Mouse (Mus musculus): Measurements from ENCODE around the gene Olfr171. TPM values are rescaled to one million over a fixed set of nuclear protein-coding genes. Genes with fewer than 3 reads are reported as not detected.
"Not testable (repeated sequence)": the region's sequence is repeated elsewhere in the genome, so short reads cannot be mapped to it uniquely, and the experiment has no call there.

The Olfr171 gene
- polyA plus RNA-seq (2014; fragmentation: Nextera tagmentation; extraction: Ambion mirVana), result not detected in 2 replicates

DNA sequence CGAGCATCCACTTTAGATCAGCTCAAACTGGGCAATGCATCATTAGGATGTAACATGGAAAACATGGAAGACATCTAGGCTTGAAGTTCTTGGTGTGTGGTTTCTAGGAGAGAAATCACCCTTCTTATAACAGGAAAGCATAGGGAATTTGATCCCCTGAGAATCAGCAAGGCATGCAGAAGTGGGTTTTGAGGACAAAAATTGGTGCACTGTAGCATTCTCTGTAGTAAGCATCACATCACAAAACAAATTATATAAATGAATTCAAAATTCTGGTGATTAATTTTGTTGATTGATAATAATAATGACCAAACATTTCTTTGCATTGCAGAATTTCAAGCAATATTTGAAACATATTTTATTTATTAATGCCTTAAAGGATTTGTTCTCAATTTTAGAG lies at the start of gene Olfr171:
Gene Olfr171 (minus strand): TSS at position 101 of the 400 bp plus-strand sequence.
- no peak within 1 kb of the TSS for H3K9ac ChIP-seq (ENCODE audit: low read length)
- DNase-seq (ENCODE audit: low spot score) (no peak), ATAC-seq (replicated peaks; ENCODE audit: low FRiP score, low TSS enrichment, low read depth) (no peak)
- no peak within 1 kb of the TSS for H3K4me3 ChIP-seq (ENCODE audit: low read depth, low read length)
- WGBS, result 85% methylated on average over 1 of the region's 1 CpGs
- H3K9me3 ChIP-seq (ENCODE audit: control insufficient read depth, low read length), result no peaks in the 10 kb centered on the region
- no peak within 1 kb of the TSS for H3K4me2 ChIP-seq (ENCODE audit: low read length)
- no peaks in the 10 kb centered on the region for H3K36me3 ChIP-seq (ENCODE audit: control insufficient read depth, insufficient read depth, low read length)
- H3K4me1 ChIP-seq (replicated peaks; ENCODE audit: control insufficient read depth, insufficient read depth, low read length), result no peaks in the 10 kb centered on the region
- no peaks in the 10 kb centered on the region for H3K27me3 ChIP-seq (replicated peaks; ENCODE audit: control insufficient read depth, insufficient read depth, low read length)
- no peak within 1 kb of the TSS for H3K27ac ChIP-seq (ENCODE audit: low read depth)

DNA sequence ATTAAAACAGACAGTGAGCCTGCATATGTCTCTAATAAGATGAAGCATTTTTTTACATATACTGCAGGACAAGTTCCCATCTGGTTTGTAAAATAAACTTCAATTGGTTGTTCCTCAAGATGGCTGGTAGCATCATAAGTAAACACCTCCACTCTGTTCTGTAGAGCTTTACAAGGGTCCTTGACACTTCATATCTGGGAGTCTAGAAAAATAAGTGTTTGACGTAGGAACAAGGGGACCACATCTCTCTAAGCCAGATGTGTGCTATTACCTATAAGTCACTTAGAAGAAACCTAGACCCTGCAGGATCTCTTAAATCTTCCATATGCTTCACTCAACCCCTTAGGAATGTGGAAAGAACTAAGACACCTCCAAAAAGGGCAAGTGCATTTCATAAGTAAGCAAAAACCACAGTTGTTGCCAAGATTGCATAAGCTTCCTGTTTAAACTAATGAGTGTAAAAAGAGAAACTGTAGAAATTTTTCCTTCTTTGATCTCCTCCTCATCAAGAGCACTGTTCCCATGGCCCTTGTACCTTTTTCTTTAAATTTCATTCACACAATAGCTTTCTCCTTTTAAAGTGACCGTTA lies 41.1 kb upstream of the Olfr171 start:
- DNase-seq (ENCODE audit: low spot score), result no peak
- ATAC-seq (replicated peaks; ENCODE audit: low FRiP score, low TSS enrichment, low read depth), result no peak
- H3K9me3 ChIP-seq (ENCODE audit: control insufficient read depth, low read length), result no peaks in the 10 kb centered on the region
- H3K27ac ChIP-seq (ENCODE audit: low read depth), result no peak overlapping the region
- no peaks in the 10 kb centered on the region for H3K27me3 ChIP-seq (replicated peaks; ENCODE audit: control insufficient read depth, insufficient read depth, low read length)
- no peak overlapping the region for H3K9ac ChIP-seq (ENCODE audit: low read length)
- no peaks in the 10 kb centered on the region for H3K4me1 ChIP-seq (replicated peaks; ENCODE audit: control insufficient read depth, insufficient read depth, low read length)
- no peaks in the 10 kb centered on the region for H3K36me3 ChIP-seq (ENCODE audit: control insufficient read depth, insufficient read depth, low read length)
- 82% methylated on average over 2 of the region's 2 CpGs for WGBS
- H3K4me2 ChIP-seq (ENCODE audit: low read length), result no peak overlapping the region
- no peak overlapping the region for H3K4me3 ChIP-seq (ENCODE audit: low read depth, low read length)

DNA sequence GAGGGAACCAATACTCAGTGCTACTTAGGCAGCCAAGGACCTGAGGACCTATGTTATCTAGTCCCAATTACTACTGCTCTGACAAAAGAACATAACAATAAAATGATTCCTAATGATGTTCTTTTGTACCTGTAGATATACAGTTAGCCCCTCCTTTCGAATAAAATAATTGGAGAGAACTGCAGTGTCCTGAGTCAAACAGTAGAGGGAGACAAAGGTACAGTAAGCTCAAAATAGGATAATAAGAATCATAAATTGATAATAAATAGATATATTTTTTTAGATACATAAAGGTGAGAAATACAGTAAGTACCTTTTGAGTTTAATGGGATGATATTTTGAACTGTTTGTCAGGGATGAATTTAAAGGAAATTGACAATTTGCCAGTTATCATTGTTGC lies 36.6 kb upstream of the Olfr171 start:
- WGBS, result 51% methylated on average over 1 of the region's 1 CpGs
- no peaks in the 10 kb centered on the region for H3K4me1 ChIP-seq (replicated peaks; ENCODE audit: control insufficient read depth, insufficient read depth, low read length)
- H3K27ac ChIP-seq (ENCODE audit: low read depth), result no peak overlapping the region
- no peaks in the 10 kb centered on the region for H3K36me3 ChIP-seq (ENCODE audit: control insufficient read depth, insufficient read depth, low read length)
- no peaks in the 10 kb centered on the region for H3K9me3 ChIP-seq (ENCODE audit: control insufficient read depth, low read length)
- no peak overlapping the region for H3K4me2 ChIP-seq (ENCODE audit: low read length)
- H3K27me3 ChIP-seq (replicated peaks; ENCODE audit: control insufficient read depth, insufficient read depth, low read length), result no peaks in the 10 kb centered on the region
- DNase-seq (ENCODE audit: low spot score) (no peak), ATAC-seq (replicated peaks; ENCODE audit: low FRiP score, low TSS enrichment, low read depth) (no peak)
- H3K9ac ChIP-seq (ENCODE audit: low read length), result no peak overlapping the region
- no peak overlapping the region for H3K4me3 ChIP-seq (ENCODE audit: low read depth, low read length)

DNA sequence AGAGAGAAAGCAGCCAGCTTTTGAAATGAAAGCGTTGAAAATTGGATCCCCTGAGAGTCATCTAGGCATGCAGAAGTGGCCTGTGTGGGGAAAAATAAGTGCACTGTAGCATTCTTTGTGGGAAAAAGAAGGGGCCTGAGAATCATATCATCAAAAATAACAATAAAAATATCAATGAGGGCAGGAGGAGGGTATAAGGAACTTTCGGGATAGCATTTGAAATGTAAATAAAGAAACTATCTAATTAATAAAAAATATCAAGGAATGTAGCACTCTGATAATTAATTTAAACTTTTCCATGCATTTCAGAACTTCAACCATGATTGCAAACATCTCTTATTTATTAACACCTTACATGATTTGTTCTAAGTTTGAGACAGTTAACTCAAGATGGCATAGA lies 17.9 kb downstream of the Olfr171 start, which contains the start of gene Olfr170:
Gene Olfr170 (minus strand): TSS at position 101 of the 400 bp plus-strand sequence.
- not testable (repeated sequence) for H3K9me3 ChIP-seq (ENCODE audit: control insufficient read depth, low read length); ATAC-seq (replicated peaks; ENCODE audit: low FRiP score, low TSS enrichment, low read depth); DNase-seq (ENCODE audit: low spot score); H3K36me3 ChIP-seq (ENCODE audit: control insufficient read depth, insufficient read depth, low read length); H3K4me3 ChIP-seq (ENCODE audit: low read depth, low read length); H3K27ac ChIP-seq (ENCODE audit: low read depth); H3K4me1 ChIP-seq (replicated peaks; ENCODE audit: control insufficient read depth, insufficient read depth, low read length); H3K27me3 ChIP-seq (replicated peaks; ENCODE audit: control insufficient read depth, insufficient read depth, low read length); H3K4me2 ChIP-seq (ENCODE audit: low read length); H3K9ac ChIP-seq (ENCODE audit: low read length)
- 90% methylated on average over 2 of the region's 2 CpGs for WGBS

DNA sequence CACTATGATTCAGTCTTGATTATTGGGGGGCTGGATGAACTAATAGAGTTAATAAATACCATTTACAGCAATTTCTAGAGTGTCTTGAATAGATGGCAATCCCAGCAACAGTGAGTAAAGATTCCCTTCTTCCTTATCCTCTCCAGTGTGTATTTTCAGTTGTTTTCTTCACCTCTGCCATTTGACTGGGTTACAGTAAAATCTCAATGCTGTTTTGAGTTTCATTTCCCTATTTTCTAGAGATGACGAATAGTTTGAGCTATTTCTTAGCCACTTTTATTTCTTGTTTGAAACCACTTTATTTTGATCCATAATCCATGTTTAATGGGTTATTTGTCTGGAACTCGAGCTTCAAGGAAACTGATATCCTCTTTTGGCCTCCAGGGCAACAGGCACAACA lies 26.6 kb downstream of the Olfr171 start:
- WGBS, result 63% methylated on average over 2 of the region's 2 CpGs

More for the DNA sequence above, 26.6 kb downstream of the Olfr171 start:
- Histone ChIP-seq H3K27me3 (replicated peaks; ENCODE audit: control insufficient read depth, insufficient read depth, low read length) (no peaks in the 10 kb centered on the region), H3K4me3 (ENCODE audit: low read depth, low read length) (no peak overlapping the region), H3K4me2 (ENCODE audit: low read length) (no peak overlapping the region), H3K36me3 (ENCODE audit: control insufficient read depth, insufficient read depth, low read length) (no peaks in the 10 kb centered on the region), H3K27ac (ENCODE audit: low read depth) (no peak overlapping the region), H3K9me3 (ENCODE audit: control insufficient read depth, low read length) (no peaks in the 10 kb centered on the region), H3K4me1 (replicated peaks; ENCODE audit: control insufficient read depth, insufficient read depth, low read length) (no peaks in the 10 kb centered on the region), H3K9ac (ENCODE audit: low read length) (no peak overlapping the region)
- ATAC-seq (replicated peaks; ENCODE audit: low FRiP score, low TSS enrichment, low read depth) (no peak), DNase-seq (ENCODE audit: low spot score) (no peak)

Other genes with a start within 250 kb of the Olfr171 start
- gene Olfr165, start 206.8 kb downstream of the Olfr171 start, polyA plus RNA-seq (2014; fragmentation: Nextera tagmentation; extraction: Ambion mirVana), result not detected in 2 replicates
- gene Olfr166, start 146.2 kb downstream of the Olfr171 start, polyA plus RNA-seq (2014; fragmentation: Nextera tagmentation; extraction: Ambion mirVana), result not detected in 2 replicates
- not detected in 2 replicates for gene Olfr167, start 107.7 kb downstream of the Olfr171 start, polyA plus RNA-seq (2014; fragmentation: Nextera tagmentation; extraction: Ambion mirVana)
- not detected in 2 replicates for gene Olfr168, start 94.4 kb downstream of the Olfr171 start, polyA plus RNA-seq (2014; fragmentation: Nextera tagmentation; extraction: Ambion mirVana)
- not detected in 2 replicates for gene Olfr169, start 58.1 kb downstream of the Olfr171 start, polyA plus RNA-seq (2014; fragmentation: Nextera tagmentation; extraction: Ambion mirVana)
- gene Olfr170, start 18.0 kb downstream of the Olfr171 start, polyA plus RNA-seq (2014; fragmentation: Nextera tagmentation; extraction: Ambion mirVana), result not detected in 2 replicates
- gene Lamp3, start 76.5 kb upstream of the Olfr171 start, polyA plus RNA-seq (2014; fragmentation: Nextera tagmentation; extraction: Ambion mirVana), result 0.08 TPM in 1 of 2 replicates, not detected in the other
- 18.5 and 25.0 TPM in 2 replicates for gene B3gnt5, start 130.3 kb upstream of the Olfr171 start, polyA plus RNA-seq (2014; fragmentation: Nextera tagmentation; extraction: Ambion mirVana)

Data from intestine, embryonic 14.5 days (tissue).